Mouse (Mus musculus) liver, embryonic 16.5 days (tissue): ENCODE measurements around the gene Nova2. TPM values are rescaled to one million over a fixed set of nuclear protein-coding genes. Genes with fewer than 3 reads are reported as not detected.

ENCODE experiments used
- ATAC-seq: fragments of 200-750 bp; cut with Nextera tagmentation; 2 replicates; pipeline ENCODE4 v1.8.0; 2017; ENCODE audit warnings: low read depth, mild to moderate bottlenecking, moderate number of reproducible peaks, moderate library complexity
- H3K27ac ChIP-seq: fragments of 300-500 bp; sonication (generic); 2 replicates; pipeline ENCODE4 v1.5.1; 2014; ENCODE audit warnings: mild to moderate bottlenecking, low read length
- H3K27me3 ChIP-seq: fragments of 300-500 bp; sonication (generic); 2 replicates; pipeline ENCODE4 v1.6.1; 2014; ENCODE audit warnings: low read depth, low read length, mixed read lengths; ENCODE audit not compliant: control insufficient read depth, insufficient read depth
- H3K36me3 ChIP-seq: fragments of 300-500 bp; sonication (generic); 2 replicates; pipeline ENCODE4 v1.6.1; 2014; ENCODE audit warnings: mild to moderate bottlenecking; ENCODE audit not compliant: control insufficient read depth, insufficient read depth
- H3K4me1 ChIP-seq: fragments of 300-500 bp; sonication (generic); 2 replicates; pipeline ENCODE4 v1.6.1; 2014; ENCODE audit warnings: low read depth, low read length, mixed read lengths; ENCODE audit not compliant: control insufficient read depth
- H3K4me2 ChIP-seq: fragments of 300-500 bp; sonication (generic); 2 replicates; pipeline ENCODE4 v1.6.1; 2014; ENCODE audit warnings: low read depth, low read length, mixed read lengths
- H3K4me3 ChIP-seq: fragments of 300-500 bp; sonication (generic); 2 replicates; pipeline ENCODE4 v1.5.1; 2014; ENCODE audit warnings: low read depth, mild to moderate bottlenecking, low read length
- H3K9ac ChIP-seq: fragments of 300-500 bp; sonication (generic); 2 replicates; pipeline ENCODE4 v1.6.1; 2014; ENCODE audit warnings: low read depth, low read length
- H3K9me3 ChIP-seq: fragments of 300-500 bp; sonication (generic); replicated peaks from 2 replicates; pipeline ENCODE4 v1.6.1; 2016; ENCODE audit warnings: low read length; ENCODE audit not compliant: control insufficient read depth
- WGBS: fragments of 180-500 bp; shearing (Covaris S2); extraction: QIAGEN DNeasy Blood & Tissue Kit; methylation state at CpG from one replicate; pipeline ENCODE4 v1.1.7; 2014; ENCODE audit not compliant: insufficient replicate concordance; 5-methylcytosine and 5-hydroxymethylcytosine counted together
- polyA plus RNA-seq: library from polyadenylated mRNA; unstranded; fragments of >200 nt; fragmentation: Nextera tagmentation; extraction: Ambion mirVana; gene quantifications from 2 replicates; pipeline ENCODE4 v1.2.1, GENCODE M21; 2015

Gene Nova2
- polyA plus RNA-seq, 1 experiment from 2014 or later, result 0.09 TPM

DNA sequence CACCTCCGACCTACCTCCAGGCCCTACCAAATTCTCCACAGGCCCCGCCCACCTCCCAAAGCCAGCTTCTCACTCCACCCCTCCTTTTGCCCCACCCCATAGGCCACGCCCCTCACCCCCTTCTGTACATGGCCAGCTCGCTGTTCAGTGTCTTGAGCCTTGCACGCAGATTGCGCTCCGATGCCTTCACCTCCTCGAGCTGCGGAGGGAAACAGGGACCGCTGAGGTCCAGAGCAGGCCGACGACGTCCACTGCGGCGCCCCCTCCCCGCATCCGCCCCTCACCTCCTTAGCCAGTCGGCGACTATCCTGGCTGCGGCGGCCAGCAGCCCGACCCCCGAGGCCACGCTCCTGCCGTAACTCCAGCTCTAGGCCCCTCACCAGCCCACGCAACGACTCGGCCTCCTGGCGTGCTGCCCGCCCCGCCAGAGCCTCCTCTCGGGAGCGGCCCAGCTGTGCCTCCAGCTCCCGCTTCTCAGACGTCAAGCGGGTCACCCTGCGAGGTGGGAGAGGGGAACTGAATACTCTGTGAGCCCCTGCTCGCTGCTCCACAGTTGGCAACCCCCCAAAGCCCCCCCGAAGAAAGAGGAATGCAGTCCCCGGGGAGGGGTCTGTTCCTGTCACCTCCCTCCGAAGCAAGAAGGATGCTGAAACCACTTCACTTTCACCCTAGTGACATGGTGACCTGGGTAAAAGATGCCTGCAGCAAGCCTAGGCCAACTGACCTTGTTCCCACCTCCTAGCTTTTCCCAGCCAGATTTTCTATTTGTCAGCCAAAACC is 31.8 kb upstream of the Nova2 start:
- ATAC-seq, result peak; percentile 52
- H3K4me2 ChIP-seq, result peak overlapping the region; percentile 66
- peak overlapping the region; percentile 38 for H3K4me3 ChIP-seq
- WGBS, result 4% methylated on average over 41 of the region's 41 CpGs
- no peak overlapping the region for H3K27ac ChIP-seq
- H3K4me1 ChIP-seq, result peaks cover 11% of the 10 kb centered on the region
- H3K9me3 ChIP-seq, result no peaks in the 10 kb centered on the region
- peaks cover 15% of the 10 kb centered on the region for H3K27me3 ChIP-seq
- H3K9ac ChIP-seq, result no peak overlapping the region
- no peaks in the 10 kb centered on the region for H3K36me3 ChIP-seq

DNA sequence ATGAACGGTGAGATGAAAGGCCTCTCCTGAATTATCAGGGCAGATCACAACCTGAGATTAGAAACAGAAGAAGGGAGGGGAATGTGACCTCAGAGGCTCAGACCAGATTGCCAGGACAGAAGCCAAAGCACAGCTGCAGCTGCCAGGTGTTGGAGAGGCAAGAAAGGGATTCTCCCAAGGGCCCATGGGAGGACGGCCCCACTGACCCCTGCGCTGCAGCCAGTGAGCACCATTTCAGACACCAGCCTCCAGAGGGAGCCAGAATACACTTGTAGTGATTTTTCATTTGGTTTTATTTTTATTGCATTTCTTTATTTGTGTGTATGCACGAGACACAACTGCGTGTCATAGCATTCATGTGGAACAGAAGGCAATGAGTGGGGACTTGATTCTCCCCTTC is 29.2 kb upstream of the Nova2 start:
- no peak overlapping the region for H3K9ac ChIP-seq
- WGBS, result 52% methylated on average over 5 of the region's 5 CpGs
- ATAC-seq, result no peak

DNA sequence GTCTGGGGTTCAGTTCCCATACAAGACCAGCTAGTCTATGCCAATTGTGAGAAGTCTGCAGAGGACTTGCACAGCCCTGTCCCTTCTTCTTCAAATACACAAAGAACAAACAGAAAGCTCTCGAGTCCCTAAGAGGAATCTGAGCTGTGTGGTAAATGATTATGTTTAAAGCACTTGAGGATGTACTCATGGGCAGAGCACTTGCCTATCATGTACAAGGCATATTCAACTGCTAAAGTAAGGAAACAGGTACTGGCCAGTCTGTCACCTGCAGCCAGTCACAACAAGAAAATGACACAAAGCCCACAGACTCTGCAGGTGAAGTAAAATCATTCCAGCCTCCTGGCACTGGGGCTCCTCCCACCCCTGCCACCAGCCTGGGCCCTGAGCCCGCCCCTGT is 25.2 kb upstream of the Nova2 start:
- ATAC-seq, result no peak
- H3K27me3 ChIP-seq, result no peaks in the 10 kb centered on the region
- no peak overlapping the region for H3K4me2 ChIP-seq
- H3K4me3 ChIP-seq, result no peak overlapping the region
- no peak overlapping the region for H3K27ac ChIP-seq
- no peaks in the 10 kb centered on the region for H3K36me3 ChIP-seq
- 54% methylated on average over 2 of the region's 2 CpGs for WGBS
- H3K9me3 ChIP-seq, result no peaks in the 10 kb centered on the region
- H3K9ac ChIP-seq, result no peak overlapping the region
- no peaks in the 10 kb centered on the region for H3K4me1 ChIP-seq

More for the DNA sequence above, 29.2 kb upstream of the Nova2 start:
- Histone ChIP-seq H3K4me3 (no peak overlapping the region), H3K9me3 (no peaks in the 10 kb centered on the region), H3K4me2 (no peak overlapping the region), H3K36me3 (no peaks in the 10 kb centered on the region), H3K27ac (no peak overlapping the region), H3K4me1 (peaks cover 11% of the 10 kb centered on the region), H3K27me3 (peaks cover 15% of the 10 kb centered on the region)

DNA sequence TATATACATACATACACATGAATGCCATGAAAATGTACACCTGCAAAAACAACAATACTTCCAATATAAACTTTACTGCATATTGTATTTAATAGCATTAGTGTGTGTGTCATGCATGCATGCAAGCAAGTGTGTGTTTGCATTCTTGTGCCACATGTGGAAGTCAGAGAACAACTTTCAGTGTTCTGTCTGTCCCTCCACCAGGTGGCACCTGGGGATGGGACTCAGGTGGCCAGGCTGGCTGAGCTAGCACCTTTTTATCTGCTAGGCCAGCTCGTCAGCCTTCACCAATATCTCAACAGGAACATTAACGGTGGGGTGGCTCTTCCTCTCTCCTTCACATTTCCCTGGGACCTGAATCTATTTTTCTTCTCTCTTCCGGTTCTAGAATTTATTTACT is 23.2 kb upstream of the Nova2 start:
- H3K36me3 ChIP-seq, result no peaks in the 10 kb centered on the region
- H3K4me1 ChIP-seq, result no peaks in the 10 kb centered on the region
- H3K27ac ChIP-seq, result no peak overlapping the region
- H3K9ac ChIP-seq, result no peak overlapping the region
- no peaks in the 10 kb centered on the region for H3K27me3 ChIP-seq
- no peak for ATAC-seq
- no peak overlapping the region for H3K4me3 ChIP-seq
- no peak overlapping the region for H3K4me2 ChIP-seq
- WGBS, result 57% methylated on average over 3 of the region's 3 CpGs
- no peaks in the 10 kb centered on the region for H3K9me3 ChIP-seq

DNA sequence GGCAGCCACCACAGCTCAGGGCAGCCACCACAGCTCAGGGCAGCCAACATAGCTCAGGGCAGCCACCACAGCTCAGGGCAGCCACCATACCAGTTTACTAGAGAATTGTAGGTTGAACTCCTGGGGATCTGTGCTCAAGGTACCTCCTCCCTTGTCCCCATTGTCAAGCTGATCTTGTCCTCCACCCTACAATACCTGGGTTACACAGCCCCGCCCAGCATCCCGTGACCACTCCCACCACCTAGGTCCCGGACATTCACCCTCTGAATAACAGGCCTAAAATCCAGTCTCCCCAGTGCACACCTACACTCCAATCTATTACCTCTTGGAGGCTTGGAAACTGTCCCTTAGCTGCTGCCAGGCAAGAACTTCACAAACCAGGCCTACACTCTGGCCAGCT is 20.7 kb upstream of the Nova2 start:
- Histone ChIP-seq H3K36me3 (no peaks in the 10 kb centered on the region), H3K9ac (no peak overlapping the region), H3K4me3 (no peak overlapping the region), H3K4me2 (no peak overlapping the region), H3K27ac (no peak overlapping the region), H3K9me3 (no peaks in the 10 kb centered on the region), H3K27me3 (no peaks in the 10 kb centered on the region), H3K4me1 (peaks cover 8% of the 10 kb centered on the region; the same call in 1 of the 2 replicates)
- 67% methylated on average over 3 of the region's 3 CpGs for WGBS
- ATAC-seq, result no peak

DNA sequence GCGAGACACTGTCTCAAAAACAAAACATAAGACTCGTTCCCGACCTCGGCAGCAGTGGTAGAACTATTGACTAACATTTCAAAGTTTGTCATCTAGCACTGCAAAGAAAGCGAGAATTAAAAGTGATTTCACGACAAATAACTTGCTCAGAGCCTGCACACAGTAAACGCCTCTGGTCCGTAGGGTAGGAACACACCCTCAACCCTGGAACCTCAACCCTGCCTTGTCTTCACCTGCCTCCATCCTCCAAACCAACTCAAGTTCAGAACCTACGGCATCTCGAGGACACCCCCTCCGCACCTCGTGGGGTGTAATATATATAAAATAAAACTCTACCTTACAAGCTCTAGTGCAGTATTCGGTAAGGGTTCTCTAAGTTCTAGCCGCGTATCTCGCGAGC is 15.9 kb upstream of the Nova2 start:
- ATAC-seq, result 0 out of 2 replicates have a peak, but pooled peaks have one; percentile 15
- Histone ChIP-seq H3K4me3 (peak overlapping the region; percentile 74), H3K9ac (peak overlapping the region; percentile 67), H3K4me1 (peaks cover 15% of the 10 kb centered on the region), H3K36me3 (no peaks in the 10 kb centered on the region), H3K27ac (0 out of 2 replicates have a peak overlapping the region, but pooled peaks have one; percentile 3), H3K27me3 (no peaks in the 10 kb centered on the region), H3K9me3 (no peaks in the 10 kb centered on the region), H3K4me2 (peak overlapping the region; percentile 80)
- WGBS, result 4% methylated on average over 17 of the region's 17 CpGs

DNA sequence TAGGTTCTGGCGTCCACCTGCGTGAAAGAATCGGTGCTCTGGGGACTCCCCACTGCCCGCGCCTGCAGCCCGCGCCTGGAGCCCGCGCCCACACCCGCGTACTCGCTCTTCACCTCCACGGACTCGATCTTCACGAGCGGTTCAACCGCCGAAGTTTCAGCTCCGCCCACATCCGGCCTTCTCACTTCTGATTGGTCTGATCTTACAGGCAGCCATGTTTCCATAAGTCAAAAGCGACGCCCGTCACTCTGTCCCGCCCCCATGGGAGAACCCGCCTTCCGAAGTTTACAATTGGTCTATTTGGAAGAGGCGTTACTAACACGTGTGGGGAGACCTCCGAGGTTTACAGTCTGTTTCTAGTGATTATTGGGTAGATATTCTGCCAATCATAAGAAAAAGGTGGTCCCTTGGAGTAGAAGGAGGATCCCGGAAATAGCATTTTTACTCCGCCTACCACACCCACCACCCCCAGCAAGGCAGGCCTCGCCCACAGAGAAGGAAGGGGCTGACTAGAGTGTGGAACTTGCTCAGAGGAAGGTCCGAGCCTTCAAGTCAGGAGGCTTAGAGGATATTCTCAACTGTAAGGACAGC is 15.4 kb upstream of the Nova2 start, which contains the start of gene Ccdc61:
Ccdc61 (minus strand) TSS at position 175 of the 591 bp plus-strand sequence.
- Histone ChIP-seq H3K4me2 (peak within 1 kb of the TSS; percentile 80), H3K36me3 (no peaks in the 10 kb centered on the region), H3K27ac (0 out of 2 replicates have a peak within 1 kb of the TSS, but pooled peaks have one; percentile 3), H3K27me3 (no peaks in the 10 kb centered on the region), H3K4me3 (peak within 1 kb of the TSS; percentile 74), H3K9ac (peak within 1 kb of the TSS; percentile 67), H3K4me1 (peaks cover 15% of the 10 kb centered on the region), H3K9me3 (no peaks in the 10 kb centered on the region)
- ATAC-seq, result peak; percentile 99
- WGBS, result under 1% methylated on average over 33 of the region's 33 CpGs

DNA sequence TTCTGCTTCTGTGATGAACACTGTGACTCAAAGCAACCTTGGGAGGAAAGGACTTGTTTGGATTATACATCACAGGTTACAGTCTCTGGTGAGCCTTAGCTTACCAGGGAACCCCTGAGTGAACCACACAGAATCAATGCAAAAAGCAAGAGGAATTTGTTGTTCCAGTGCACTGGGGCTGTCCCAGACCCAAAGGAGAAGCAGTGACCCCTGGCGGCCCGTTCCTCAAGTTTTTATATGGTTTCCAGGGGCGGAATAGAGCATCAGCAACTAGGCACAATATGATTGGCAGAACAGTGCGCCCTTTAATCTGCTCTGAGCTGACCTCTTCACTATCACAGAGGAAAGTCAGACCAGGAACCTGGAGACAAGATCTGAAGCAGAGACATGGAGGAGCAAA is 9.4 kb upstream of the Nova2 start:
- Histone ChIP-seq H3K4me3 (no peak overlapping the region), H3K4me1 (no peaks in the 10 kb centered on the region), H3K9me3 (no peaks in the 10 kb centered on the region), H3K9ac (no peak overlapping the region), H3K4me2 (no peak overlapping the region), H3K27me3 (peaks cover 3% of the 10 kb centered on the region; the same call in 1 of the 2 replicates), H3K36me3 (no peaks in the 10 kb centered on the region), H3K27ac (no peak overlapping the region)
- no peak for ATAC-seq
- WGBS, result 50% methylated on average over 4 of the region's 4 CpGs

DNA sequence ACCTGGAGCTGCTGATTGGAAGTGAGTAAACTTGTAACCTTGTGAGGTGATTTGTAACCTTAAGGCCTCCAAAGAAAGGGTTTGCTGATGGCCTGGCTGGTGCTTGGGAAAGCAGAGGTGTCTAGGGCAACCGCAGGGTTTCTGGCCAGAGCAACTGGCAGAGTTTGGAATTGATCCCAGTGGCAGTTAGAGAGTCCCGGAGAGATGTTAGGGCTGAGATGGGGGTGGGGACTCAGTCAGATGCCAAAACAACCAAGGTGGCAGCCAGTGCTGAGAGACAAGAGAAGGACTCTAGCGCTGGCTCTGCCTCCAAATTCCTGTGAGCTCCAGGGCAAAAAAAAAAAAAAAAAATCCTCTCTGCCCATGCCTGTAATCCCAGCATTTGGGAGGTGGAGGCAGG is 7.8 kb upstream of the Nova2 start:
- Histone ChIP-seq H3K27ac (no peak overlapping the region), H3K27me3 (peaks cover 8% of the 10 kb centered on the region; the same call in 1 of the 2 replicates), H3K36me3 (no peaks in the 10 kb centered on the region), H3K4me2 (no peak overlapping the region), H3K9ac (no peak overlapping the region), H3K4me1 (no peaks in the 10 kb centered on the region), H3K4me3 (no peak overlapping the region), H3K9me3 (no peaks in the 10 kb centered on the region)
- WGBS, result 53% methylated on average over 3 of the region's 3 CpGs
- no peak for ATAC-seq
